Mouse (Mus musculus): ENCODE data around the gene Hjurp. TPM values are rescaled to one million over a fixed set of nuclear protein-coding genes. Genes with fewer than 3 reads are reported as not detected.

The Hjurp gene
- polyA plus RNA-seq, 1 experiment from 2014 or later = 118 TPM

DNA sequence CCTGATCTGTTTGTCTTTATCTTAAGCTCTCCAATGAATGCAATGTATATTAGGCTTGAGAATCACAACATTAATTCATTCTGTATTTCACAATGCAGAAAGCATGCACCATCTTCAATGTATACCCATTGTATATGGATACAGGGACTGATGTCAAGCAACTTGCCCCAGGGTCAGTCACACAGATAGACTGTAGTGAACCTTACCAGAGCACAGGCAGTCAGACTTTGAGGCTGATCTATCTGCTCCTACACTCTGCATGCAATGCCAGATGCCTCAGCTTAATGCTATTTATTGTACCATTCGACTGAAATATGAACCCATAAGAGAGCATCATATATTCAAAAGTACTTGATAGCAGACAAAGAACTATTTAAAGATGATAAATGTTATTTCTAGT lies 13.1 kb upstream of the Hjurp start:
- 56% methylated on average over 1 of the region's 1 CpGs for WGBS (ENCODE audit: insufficient replicate concordance)
- Histone ChIP-seq H3K4me3 (ENCODE audit: low read depth, low read length) (no peak overlapping the region), H3K9ac (ENCODE audit: low read depth, low read length) (no peak overlapping the region), H3K27me3 (ENCODE audit: control insufficient read depth, insufficient read depth, low read length) (no peaks in the 10 kb centered on the region), H3K27ac (ENCODE audit: low read depth, low read length) (no peak overlapping the region), H3K9me3 (replicated peaks; ENCODE audit: control insufficient read depth, low read length) (peaks cover 63% of the 10 kb centered on the region), H3K4me1 (ENCODE audit: control insufficient read depth, insufficient read depth, low read length) (no peaks in the 10 kb centered on the region), H3K36me3 (ENCODE audit: control insufficient read depth, insufficient read depth, low read length) (no peaks in the 10 kb centered on the region), H3K4me2 (no peak overlapping the region)
- no peak for ATAC-seq (replicated peaks; ENCODE audit: insufficient number of reproducible peaks, low FRiP score, low TSS enrichment)

- H3K9me3 ChIP-seq (replicated peaks; ENCODE audit: control insufficient read depth, low read length) = peaks cover 65% of the 10 kb centered on the region
- no peaks in the 10 kb centered on the region for H3K36me3 ChIP-seq (ENCODE audit: control insufficient read depth, insufficient read depth, low read length)
- H3K27me3 ChIP-seq (ENCODE audit: control insufficient read depth, insufficient read depth, low read length) = no peaks in the 10 kb centered on the region
- H3K4me3 ChIP-seq (ENCODE audit: low read depth, low read length) = no peak overlapping the region
- no peaks in the 10 kb centered on the region for H3K4me1 ChIP-seq (ENCODE audit: control insufficient read depth, insufficient read depth, low read length)
- no peak overlapping the region for H3K27ac ChIP-seq (ENCODE audit: low read depth, low read length)
- WGBS (ENCODE audit: insufficient replicate concordance) = 36% methylated on average over 4 of the region's 4 CpGs
- H3K9ac ChIP-seq (ENCODE audit: low read depth, low read length) = no peak overlapping the region
- no peak for ATAC-seq (replicated peaks; ENCODE audit: insufficient number of reproducible peaks, low FRiP score, low TSS enrichment)
- no peak overlapping the region for H3K4me2 ChIP-seq
These were observed 12.5 kb upstream of the Hjurp start for GRCm38 (mm10) chr1:88289917-88290316.

GRCm38 (mm10) chr1:88289152-88289551 lies 11.7 kb upstream of the Hjurp start:
- no peaks in the 10 kb centered on the region for H3K4me1 ChIP-seq (ENCODE audit: control insufficient read depth, insufficient read depth, low read length)

DNA sequence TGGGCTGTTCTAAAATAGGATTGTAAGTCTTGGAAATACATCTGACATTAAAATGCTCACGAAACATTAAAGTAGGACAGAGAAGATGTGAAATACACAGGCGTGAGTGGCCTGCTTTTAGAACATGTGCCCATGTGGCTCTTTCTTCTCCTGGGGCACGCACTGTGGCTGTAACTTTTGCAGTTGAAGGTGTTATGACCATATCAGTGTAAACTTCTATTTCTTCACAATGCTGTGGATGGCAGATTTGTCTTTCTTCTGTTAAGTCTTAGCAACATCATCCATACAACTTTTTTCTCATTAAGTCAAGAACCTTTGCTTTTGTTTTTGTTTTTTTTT lies 11.3 kb upstream of the Hjurp start:
- Histone ChIP-seq H3K4me2 (no peak overlapping the region), H3K4me3 (ENCODE audit: low read depth, low read length) (no peak overlapping the region), H3K36me3 (ENCODE audit: control insufficient read depth, insufficient read depth, low read length) (no peaks in the 10 kb centered on the region), H3K27me3 (ENCODE audit: control insufficient read depth, insufficient read depth, low read length) (no peaks in the 10 kb centered on the region), H3K9me3 (replicated peaks; ENCODE audit: control insufficient read depth, low read length) (peaks cover 70% of the 10 kb centered on the region), H3K9ac (ENCODE audit: low read depth, low read length) (no peak overlapping the region), H3K4me1 (ENCODE audit: control insufficient read depth, insufficient read depth, low read length) (no peaks in the 10 kb centered on the region), H3K27ac (ENCODE audit: low read depth, low read length) (no peak overlapping the region)
- ATAC-seq (replicated peaks; ENCODE audit: insufficient number of reproducible peaks, low FRiP score, low TSS enrichment) = no peak
- 63% methylated on average over 3 of the region's 3 CpGs for WGBS (ENCODE audit: insufficient replicate concordance)

More at GRCm38 (mm10) chr1:88289152-88289551, 11.7 kb upstream of the Hjurp start:
- ATAC-seq (replicated peaks; ENCODE audit: insufficient number of reproducible peaks, low FRiP score, low TSS enrichment) = no peak
- Histone ChIP-seq H3K9ac (ENCODE audit: low read depth, low read length) (no peak overlapping the region), H3K4me3 (ENCODE audit: low read depth, low read length) (no peak overlapping the region), H3K27me3 (ENCODE audit: control insufficient read depth, insufficient read depth, low read length) (no peaks in the 10 kb centered on the region), H3K4me2 (no peak overlapping the region), H3K36me3 (ENCODE audit: control insufficient read depth, insufficient read depth, low read length) (no peaks in the 10 kb centered on the region), H3K9me3 (replicated peaks; ENCODE audit: control insufficient read depth, low read length) (peaks cover 66% of the 10 kb centered on the region), H3K27ac (ENCODE audit: low read depth, low read length) (no peak overlapping the region)
- 38% methylated on average over 2 of the region's 2 CpGs for WGBS (ENCODE audit: insufficient replicate concordance)

DNA sequence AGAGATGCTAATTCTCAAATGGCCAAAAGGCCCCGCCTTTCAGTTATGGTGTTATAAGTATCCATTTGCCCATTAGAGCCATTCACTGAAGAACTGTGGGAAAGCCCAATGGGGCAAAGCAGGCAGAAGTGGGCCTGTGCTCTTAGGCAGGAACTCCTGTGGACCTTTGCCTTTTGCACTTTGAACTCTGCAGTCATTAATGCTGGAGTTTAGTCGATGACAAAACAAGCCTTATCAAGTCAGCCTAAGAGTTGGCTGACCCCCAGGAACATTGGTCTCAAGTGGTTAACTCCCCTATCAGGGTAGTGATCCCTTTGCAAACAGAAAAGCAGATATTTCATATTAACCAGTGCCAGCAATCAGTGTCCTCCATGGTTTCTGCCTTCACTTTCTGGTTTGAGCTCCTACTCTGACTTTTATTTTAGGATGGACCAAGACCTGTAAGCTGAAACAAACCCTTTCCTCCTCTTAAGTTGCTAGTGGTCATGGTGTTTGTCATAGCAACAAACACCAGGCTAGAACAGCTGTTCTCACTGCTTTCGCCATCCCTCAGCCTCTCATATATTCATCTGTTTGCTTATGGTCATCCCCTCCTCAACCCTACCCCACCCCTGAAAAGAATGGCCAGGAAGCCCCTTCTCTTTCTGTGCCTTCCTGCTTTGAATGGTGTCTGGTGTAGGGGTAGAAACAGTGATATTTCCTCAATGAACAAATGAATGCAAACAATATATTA lies 10.8 kb upstream of the Hjurp start:
- WGBS (ENCODE audit: insufficient replicate concordance) = 30% methylated on average over 3 of the region's 3 CpGs
- no peak overlapping the region for H3K9ac ChIP-seq (ENCODE audit: low read depth, low read length)
- no peak overlapping the region for H3K4me3 ChIP-seq (ENCODE audit: low read depth, low read length)
- H3K27ac ChIP-seq (ENCODE audit: low read depth, low read length) = no peak overlapping the region
- H3K36me3 ChIP-seq (ENCODE audit: control insufficient read depth, insufficient read depth, low read length) = no peaks in the 10 kb centered on the region
- no peaks in the 10 kb centered on the region for H3K4me1 ChIP-seq (ENCODE audit: control insufficient read depth, insufficient read depth, low read length)
- H3K4me2 ChIP-seq = no peak overlapping the region
- peaks cover 76% of the 10 kb centered on the region for H3K9me3 ChIP-seq (replicated peaks; ENCODE audit: control insufficient read depth, low read length)
- no peak for ATAC-seq (replicated peaks; ENCODE audit: insufficient number of reproducible peaks, low FRiP score, low TSS enrichment)
- no peaks in the 10 kb centered on the region for H3K27me3 ChIP-seq (ENCODE audit: control insufficient read depth, insufficient read depth, low read length)

DNA sequence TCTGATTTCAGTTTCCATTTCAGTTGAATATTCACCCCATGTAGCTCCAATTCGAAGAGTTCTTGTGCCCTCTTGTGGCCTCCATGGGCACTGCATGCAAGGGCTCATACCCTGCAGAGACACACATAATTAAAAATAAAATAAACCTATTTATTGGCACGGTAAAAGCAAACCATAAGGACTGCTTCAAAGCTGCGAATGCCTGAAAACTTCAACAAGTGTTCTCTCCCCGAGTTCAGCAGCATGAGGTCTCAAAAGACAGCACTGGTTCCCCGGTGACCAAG lies 10.2 kb upstream of the Hjurp start:
- Histone ChIP-seq H3K4me2 (no peak overlapping the region), H3K4me1 (ENCODE audit: control insufficient read depth, insufficient read depth, low read length) (no peaks in the 10 kb centered on the region), H3K36me3 (ENCODE audit: control insufficient read depth, insufficient read depth, low read length) (no peaks in the 10 kb centered on the region), H3K9me3 (replicated peaks; ENCODE audit: control insufficient read depth, low read length) (peaks cover 82% of the 10 kb centered on the region), H3K27ac (ENCODE audit: low read depth, low read length) (no peak overlapping the region), H3K9ac (ENCODE audit: low read depth, low read length) (no peak overlapping the region), H3K27me3 (ENCODE audit: control insufficient read depth, insufficient read depth, low read length) (no peaks in the 10 kb centered on the region), H3K4me3 (ENCODE audit: low read depth, low read length) (no peak overlapping the region)
- no peak for ATAC-seq (replicated peaks; ENCODE audit: insufficient number of reproducible peaks, low FRiP score, low TSS enrichment)
- 31% methylated on average over 5 of the region's 5 CpGs for WGBS (ENCODE audit: insufficient replicate concordance)

DNA sequence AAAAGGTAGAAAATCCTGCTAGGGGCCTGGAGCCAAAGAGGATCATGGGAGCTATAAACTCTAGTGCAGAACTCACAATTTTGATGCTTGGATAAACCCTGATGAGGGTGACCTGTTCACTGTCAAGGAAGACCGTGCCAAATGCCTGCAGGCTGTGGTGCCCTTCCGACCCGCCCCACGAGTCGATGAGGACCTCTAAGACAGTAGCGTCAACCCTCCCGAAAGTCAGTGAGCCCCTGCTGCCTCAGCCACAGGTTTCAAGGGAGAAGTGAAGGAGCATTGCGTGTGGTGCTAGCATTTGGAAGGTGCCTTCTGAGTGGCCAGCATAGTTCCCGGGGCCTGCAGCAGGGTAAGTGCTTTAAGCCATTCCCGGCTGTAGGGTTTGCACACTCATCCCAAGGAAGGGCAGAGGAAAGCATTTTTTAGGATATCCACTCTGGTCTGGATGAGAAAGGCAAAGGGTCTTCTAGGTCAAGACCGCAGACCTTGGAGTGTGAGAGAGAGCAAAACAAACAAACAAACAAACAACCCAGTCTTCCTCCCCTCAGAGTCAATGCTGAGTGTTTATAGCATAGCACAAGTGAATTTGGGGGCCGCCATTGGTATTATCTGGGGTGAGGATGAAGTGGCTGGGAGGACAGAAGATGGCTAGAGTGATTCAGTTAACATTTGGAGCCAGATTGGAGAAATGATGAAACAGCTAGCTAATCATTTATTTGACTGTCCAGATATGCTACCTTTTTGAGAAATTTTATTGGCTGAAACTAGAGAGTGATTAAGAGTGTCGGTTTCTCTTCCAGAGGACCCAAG lies 9.7 kb upstream of the Hjurp start:
- no peak overlapping the region for H3K4me2 ChIP-seq
- no peak overlapping the region for H3K9ac ChIP-seq (ENCODE audit: low read depth, low read length)
- H3K4me3 ChIP-seq (ENCODE audit: low read depth, low read length) = no peak overlapping the region
- H3K27ac ChIP-seq (ENCODE audit: low read depth, low read length) = no peak overlapping the region
- 0 out of 2 replicates have a peak, but pooled peaks have one; percentile 8 for ATAC-seq (replicated peaks; ENCODE audit: insufficient number of reproducible peaks, low FRiP score, low TSS enrichment)
- WGBS (ENCODE audit: insufficient replicate concordance) = 66% methylated on average over 13 of the region's 13 CpGs
- no peaks in the 10 kb centered on the region for H3K27me3 ChIP-seq (ENCODE audit: control insufficient read depth, insufficient read depth, low read length)
- no peaks in the 10 kb centered on the region for H3K4me1 ChIP-seq (ENCODE audit: control insufficient read depth, insufficient read depth, low read length)
- H3K36me3 ChIP-seq (ENCODE audit: control insufficient read depth, insufficient read depth, low read length) = no peaks in the 10 kb centered on the region
- H3K9me3 ChIP-seq (replicated peaks; ENCODE audit: control insufficient read depth, low read length) = peaks cover 82% of the 10 kb centered on the region

DNA sequence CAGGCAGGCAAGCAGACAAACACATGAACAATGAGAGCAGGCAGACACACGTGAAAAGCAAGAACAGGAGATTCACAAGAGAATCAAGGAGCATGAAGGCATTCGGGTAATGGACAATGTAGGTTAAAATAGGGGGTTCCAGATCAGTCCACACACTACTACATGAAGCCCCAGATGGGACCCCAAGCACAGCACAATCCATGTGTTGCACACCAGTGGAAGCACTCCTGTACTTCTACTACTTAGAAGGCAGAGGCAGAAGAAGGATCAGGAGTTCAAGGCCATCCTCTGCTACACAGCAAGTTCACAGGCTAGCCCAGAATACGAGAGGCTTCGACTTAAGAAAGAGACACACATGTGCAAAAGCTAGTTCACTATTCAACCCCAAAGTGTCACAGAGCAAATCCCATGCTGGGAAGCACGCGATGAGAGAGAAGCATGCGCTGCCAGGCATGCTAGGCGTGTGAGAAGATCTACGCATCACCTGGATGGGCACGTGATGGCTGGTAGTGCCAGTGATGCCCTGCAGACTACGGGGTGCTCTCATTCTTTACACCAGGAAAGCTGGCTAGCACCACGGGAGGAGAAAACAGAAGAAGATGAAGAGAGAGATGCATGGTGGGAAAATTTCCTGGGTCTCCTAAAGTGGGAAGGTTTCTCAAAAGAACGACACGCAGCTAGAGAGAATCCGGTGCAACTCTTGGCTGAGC lies 8.9 kb upstream of the Hjurp start:
- Histone ChIP-seq H3K9me3 (replicated peaks; ENCODE audit: control insufficient read depth, low read length) (peaks cover 78% of the 10 kb centered on the region), H3K36me3 (ENCODE audit: control insufficient read depth, insufficient read depth, low read length) (no peaks in the 10 kb centered on the region), H3K4me1 (ENCODE audit: control insufficient read depth, insufficient read depth, low read length) (no peaks in the 10 kb centered on the region), H3K4me2 (no peak overlapping the region), H3K27ac (ENCODE audit: low read depth, low read length) (no peak overlapping the region), H3K27me3 (ENCODE audit: control insufficient read depth, insufficient read depth, low read length) (no peaks in the 10 kb centered on the region), H3K9ac (ENCODE audit: low read depth, low read length) (no peak overlapping the region), H3K4me3 (ENCODE audit: low read depth, low read length) (no peak overlapping the region)
- 74% methylated on average over 15 of the region's 15 CpGs for WGBS (ENCODE audit: insufficient replicate concordance)
- no peak for ATAC-seq (replicated peaks; ENCODE audit: insufficient number of reproducible peaks, low FRiP score, low TSS enrichment)
